Mouse (Mus musculus) CD4-positive, CD25-positive, alpha-beta regulatory T cell (primary cell): ENCODE data around the gene Gid8. TPM values are rescaled to one million over a fixed set of nuclear protein-coding genes. Genes with fewer than 3 reads are reported as not detected.

Experiments used
- polyA plus RNA-seq: library from polyadenylated mRNA; unstranded; fragments of 100-300 nt; shearing (Covaris generic); gene quantifications from one replicate; pipeline ENCODE4 v1.2.1, GENCODE M21; 2017

Gene Gid8
- polyA plus RNA-seq, result 33.3 TPM

GRCm38 (mm10) chr2:180709923-180710272 lies at the start of gene Gid8, which contains the start of gene Dido1:
Gid8 (plus strand) TSS chr2:180710117.
Dido1 (minus strand) TSS chr2:180709999.

GRCm38 (mm10) chr2:180724585-180725413 lies 14.9 kb downstream of the Gid8 start, which contains the start of gene Slc17a9:
Slc17a9 (plus strand) TSS chr2:180725263.

Other genes starting within 250 kb of the Gid8 start
- gene Ntsr1, start 210.1 kb upstream of the Gid8 start, polyA plus RNA-seq, result not detected
- gene Mrgbp, start 128.8 kb upstream of the Gid8 start, polyA plus RNA-seq, result 64.1 TPM
- 74.9 TPM for gene Ogfr, start 120.9 kb upstream of the Gid8 start, polyA plus RNA-seq
- 1.6 TPM for gene Col9a3, start 112.3 kb upstream of the Gid8 start, polyA plus RNA-seq
- gene Tcfl5, start 67.4 kb upstream of the Gid8 start, polyA plus RNA-seq, result 0.16 TPM
- 54.7 TPM for gene Dido1, start 118 bp upstream of the Gid8 start, polyA plus RNA-seq
- gene Slc17a9, start 15.1 kb downstream of the Gid8 start, polyA plus RNA-seq, result 111 TPM
- not detected for gene Bhlhe23, start 66.8 kb downstream of the Gid8 start, polyA plus RNA-seq
- gene Ythdf1, start 210.8 kb downstream of the Gid8 start, polyA plus RNA-seq, result 78.8 TPM
- not detected for gene Birc7, start 218.9 kb downstream of the Gid8 start, polyA plus RNA-seq
- not detected for gene Nkain4, start 244.6 kb downstream of the Gid8 start, polyA plus RNA-seq